Mouse (Mus musculus): ENCODE measurements around the gene Ppp6r2. TPM values are rescaled to one million over a fixed set of nuclear protein-coding genes. Genes with fewer than 3 reads are reported as not detected.

The Ppp6r2 gene
- polyA plus RNA-seq, 1 experiment from 2014 or later = 26.8 TPM

DNA sequence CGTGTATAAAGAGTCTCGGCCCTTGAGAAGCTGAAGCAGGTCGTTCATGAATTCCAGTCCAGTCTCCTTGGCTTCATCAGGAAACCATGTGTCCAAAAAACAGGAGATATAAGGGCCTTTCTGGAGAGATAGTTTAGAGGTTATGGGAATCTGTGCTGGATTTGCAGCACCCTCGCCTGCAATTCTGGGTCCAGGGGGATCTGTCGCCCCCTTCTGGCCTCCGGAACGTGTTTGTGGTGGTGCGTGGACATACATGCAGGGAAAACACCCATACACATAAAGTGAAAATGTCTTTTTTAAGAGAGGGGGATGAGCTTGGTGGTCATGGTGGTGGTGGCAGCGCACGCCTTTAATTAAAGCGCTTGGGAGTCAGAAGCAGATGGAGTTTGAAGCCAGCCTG lies 104.8 kb downstream of the Ppp6r2 start:
- DNase-seq (ENCODE audit: low spot score) (no peak), ATAC-seq (replicated peaks; ENCODE audit: low FRiP score, low read depth) (no peak)
- Histone ChIP-seq H3K9me3 (replicated peaks; ENCODE audit: low read length) (no peaks in the 10 kb centered on the region), H3K9ac (ENCODE audit: low read depth, low read length) (no peak overlapping the region), H3K4me3 (replicated peaks; ENCODE audit: low read depth, low read length) (no peak overlapping the region), H3K4me1 (replicated peaks; ENCODE audit: insufficient read depth, low read length) (peaks cover 8% of the 10 kb centered on the region), H3K36me3 (ENCODE audit: insufficient read depth, low read length) (no peaks in the 10 kb centered on the region), H3K27ac (no peak overlapping the region), H3K27me3 (ENCODE audit: insufficient read depth, low read length) (no peaks in the 10 kb centered on the region), H3K4me2 (ENCODE audit: low read length) (no peak overlapping the region)
- peak; percentile 44 for TF ChIP-seq CTCF (IDR thresholded peaks at IDR 0.05; ENCODE audit: low read depth)
- WGBS = 74% methylated on average over 11 of the region's 11 CpGs

DNA sequence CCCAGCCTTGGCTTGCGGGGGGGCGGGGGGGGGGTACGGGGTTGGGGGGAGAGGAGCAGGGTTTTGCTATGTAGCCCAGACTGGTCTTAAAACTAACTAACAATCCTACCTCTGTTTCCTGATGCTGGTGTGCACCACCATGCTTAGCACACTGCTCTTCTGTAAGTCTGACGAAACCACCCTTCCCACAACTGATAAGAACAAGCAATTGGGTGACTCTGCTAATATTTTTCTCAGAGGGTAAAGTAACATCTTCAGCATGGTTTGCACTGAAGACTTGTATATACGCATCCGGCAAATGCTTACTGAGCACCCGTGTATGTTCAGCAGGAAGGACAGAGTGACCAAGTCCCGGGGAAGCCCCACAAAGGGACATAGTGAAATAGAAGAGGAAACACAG lies 109.9 kb downstream of the Ppp6r2 start:
- Histone ChIP-seq H3K4me2 (ENCODE audit: low read length) (no peak overlapping the region), H3K4me1 (replicated peaks; ENCODE audit: insufficient read depth, low read length) (peaks cover 4% of the 10 kb centered on the region; the same call in 1 of the 2 replicates), H3K9me3 (replicated peaks; ENCODE audit: low read length) (no peaks in the 10 kb centered on the region), H3K36me3 (ENCODE audit: insufficient read depth, low read length) (no peaks in the 10 kb centered on the region), H3K4me3 (replicated peaks; ENCODE audit: low read depth, low read length) (no peak overlapping the region), H3K27ac (no peak overlapping the region), H3K9ac (ENCODE audit: low read depth, low read length) (no peak overlapping the region), H3K27me3 (ENCODE audit: insufficient read depth, low read length) (no peaks in the 10 kb centered on the region)
- DNase-seq (ENCODE audit: low spot score) (no peak), ATAC-seq (replicated peaks; ENCODE audit: low FRiP score, low read depth) (no peak)
- WGBS = 83% methylated on average over 8 of the region's 8 CpGs
- no peak for TF ChIP-seq CTCF (IDR thresholded peaks at IDR 0.05; ENCODE audit: low read depth)

DNA sequence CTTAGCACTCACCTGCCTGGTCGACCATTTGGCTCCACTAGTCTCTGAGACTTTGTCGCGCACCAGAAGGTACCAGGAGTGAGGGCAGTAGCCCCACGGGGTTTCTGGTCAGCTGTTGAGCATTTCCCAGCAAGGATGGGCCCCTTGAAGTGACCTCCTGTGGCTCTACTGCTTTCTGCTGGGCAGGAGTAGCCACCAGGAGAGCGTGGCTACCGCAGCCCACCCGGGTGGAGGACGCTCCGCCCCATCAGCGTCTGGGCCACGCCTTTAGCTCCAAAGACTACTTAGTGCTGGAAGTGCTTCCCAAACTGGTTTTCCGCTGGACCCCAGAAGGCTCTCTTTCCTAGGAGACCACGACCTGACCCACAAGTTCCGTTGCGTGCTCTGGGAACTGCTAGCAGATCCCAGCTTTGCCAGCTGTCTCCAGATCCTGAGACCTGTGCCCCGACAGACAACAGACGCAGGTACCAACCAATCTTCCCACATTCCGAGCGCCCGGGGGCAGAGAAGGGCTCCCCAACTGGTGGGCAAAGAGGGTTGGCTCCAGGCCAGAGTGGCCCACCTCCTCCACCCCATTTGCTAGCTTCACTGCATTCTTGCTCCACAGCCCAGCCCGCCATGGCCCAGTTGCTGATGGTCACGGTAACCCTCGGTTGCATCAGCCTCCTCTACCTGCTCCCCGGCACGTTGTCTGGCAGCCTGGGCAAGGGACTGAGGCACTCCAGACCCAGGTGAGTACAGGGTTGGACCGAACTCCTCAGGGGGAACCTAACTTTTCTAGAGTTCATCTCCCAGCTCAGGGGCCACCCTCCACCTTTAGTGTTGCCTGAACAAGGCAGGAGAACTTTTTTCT lies 111.5 kb downstream of the Ppp6r2 start, which contains the start of gene Adm2:
TSS of gene Adm2 (plus strand) at position 51 of the 853 bp plus-strand sequence.
- Histone ChIP-seq H3K27me3 (ENCODE audit: insufficient read depth, low read length) (no peaks in the 10 kb centered on the region), H3K36me3 (ENCODE audit: insufficient read depth, low read length) (no peaks in the 10 kb centered on the region), H3K27ac (no peak within 1 kb of the TSS), H3K4me3 (replicated peaks; ENCODE audit: low read depth, low read length) (peak within 1 kb of the TSS; percentile 23), H3K4me2 (ENCODE audit: low read length) (peak within 1 kb of the TSS; percentile 54), H3K9ac (ENCODE audit: low read depth, low read length) (peak within 1 kb of the TSS; percentile 42), H3K4me1 (replicated peaks; ENCODE audit: insufficient read depth, low read length) (peaks cover 4% of the 10 kb centered on the region; the same call in 1 of the 2 replicates), H3K9me3 (replicated peaks; ENCODE audit: low read length) (no peaks in the 10 kb centered on the region)
- 6% methylated on average over 26 of the region's 26 CpGs for WGBS
- no peak for TF ChIP-seq CTCF (IDR thresholded peaks at IDR 0.05; ENCODE audit: low read depth)
- DNase-seq (ENCODE audit: low spot score) (peak; percentile 17), ATAC-seq (replicated peaks; ENCODE audit: low FRiP score, low read depth) (0 out of 2 replicates have a peak, but pooled peaks have one; percentile 22)

GRCm38 (mm10) chr15:89323656-89324055 lies 112.3 kb downstream of the Ppp6r2 start:
- DNase-seq (ENCODE audit: low spot score) = no peak
- no peak overlapping the region for H3K27ac ChIP-seq
- peak overlapping the region; percentile 42; the same call in 1 of the 2 replicates for H3K9ac ChIP-seq (ENCODE audit: low read depth, low read length)
- TF ChIP-seq CTCF (IDR thresholded peaks at IDR 0.05; ENCODE audit: low read depth) = no peak
- ATAC-seq (replicated peaks; ENCODE audit: low FRiP score, low read depth) = no peak
- H3K9me3 ChIP-seq (replicated peaks; ENCODE audit: low read length) = no peaks in the 10 kb centered on the region
- no peaks in the 10 kb centered on the region for H3K27me3 ChIP-seq (ENCODE audit: insufficient read depth, low read length)
- H3K36me3 ChIP-seq (ENCODE audit: insufficient read depth, low read length) = no peaks in the 10 kb centered on the region
- WGBS = 88% methylated on average over 4 of the region's 4 CpGs
- H3K4me1 ChIP-seq (replicated peaks; ENCODE audit: insufficient read depth, low read length) = peaks cover 4% of the 10 kb centered on the region; the same call in 1 of the 2 replicates
- no peak overlapping the region for H3K4me3 ChIP-seq (replicated peaks; ENCODE audit: low read depth, low read length)
- H3K4me2 ChIP-seq (ENCODE audit: low read length) = no peak overlapping the region

DNA sequence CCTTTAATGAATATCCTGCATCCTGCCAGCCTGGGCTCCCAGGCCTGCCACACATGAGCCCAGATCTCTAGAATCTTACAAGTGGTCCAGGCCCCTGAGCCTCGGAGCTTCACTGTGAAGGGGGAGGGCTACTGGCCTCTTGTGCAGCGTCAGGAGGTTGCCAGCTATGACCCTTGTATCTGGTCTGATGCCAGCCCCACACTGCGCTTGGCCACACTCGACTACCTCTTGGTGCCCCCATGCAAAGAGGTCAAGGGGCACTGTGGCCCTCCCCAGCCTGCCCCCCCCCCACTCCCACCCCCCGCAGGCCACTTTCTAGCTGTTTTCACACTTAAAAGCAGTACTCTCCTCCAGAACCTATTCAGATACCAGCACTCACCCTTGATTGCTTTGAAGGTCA lies 115.1 kb downstream of the Ppp6r2 start:
- Histone ChIP-seq H3K9ac (ENCODE audit: low read depth, low read length) (no peak overlapping the region), H3K36me3 (ENCODE audit: insufficient read depth, low read length) (no peaks in the 10 kb centered on the region), H3K9me3 (replicated peaks; ENCODE audit: low read length) (no peaks in the 10 kb centered on the region), H3K4me3 (replicated peaks; ENCODE audit: low read depth, low read length) (no peak overlapping the region), H3K27me3 (ENCODE audit: insufficient read depth, low read length) (no peaks in the 10 kb centered on the region), H3K27ac (no peak overlapping the region), H3K4me2 (ENCODE audit: low read length) (no peak overlapping the region), H3K4me1 (replicated peaks; ENCODE audit: insufficient read depth, low read length) (peaks cover 4% of the 10 kb centered on the region; the same call in 1 of the 2 replicates)
- DNase-seq (ENCODE audit: low spot score) = no peak
- WGBS = 46% methylated on average over 5 of the region's 5 CpGs
- no peak for TF ChIP-seq CTCF (IDR thresholded peaks at IDR 0.05; ENCODE audit: low read depth)
- peak; percentile 68 for ATAC-seq (replicated peaks; ENCODE audit: low FRiP score, low read depth)

DNA sequence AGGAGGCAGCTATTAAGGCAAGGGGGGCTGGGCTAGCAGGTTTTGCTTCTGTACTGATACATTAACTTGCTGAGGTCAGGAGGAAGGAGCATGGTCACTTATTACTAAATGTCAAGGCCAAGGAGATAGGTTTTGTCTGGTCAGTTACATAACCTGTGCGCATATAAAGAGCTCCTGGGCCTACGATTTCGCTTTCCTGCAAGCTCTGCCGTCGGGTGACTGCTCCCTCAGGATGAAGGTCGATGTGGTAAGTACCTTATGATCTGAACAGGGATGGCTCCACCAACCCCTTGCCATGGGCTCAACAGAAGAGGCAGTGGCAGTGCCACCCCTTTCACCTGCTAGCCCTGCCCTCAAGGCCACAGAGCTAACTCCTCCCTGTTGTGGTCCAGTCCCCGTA lies 122.9 kb downstream of the Ppp6r2 start, which contains the start of gene Miox:
TSS of gene Miox (plus strand) at position 128 of the 400 bp plus-strand sequence.
- H3K36me3 ChIP-seq (ENCODE audit: insufficient read depth, low read length) = no peaks in the 10 kb centered on the region
- H3K9ac ChIP-seq (ENCODE audit: low read depth, low read length) = no peak within 1 kb of the TSS
- H3K9me3 ChIP-seq (replicated peaks; ENCODE audit: low read length) = no peaks in the 10 kb centered on the region
- H3K27me3 ChIP-seq (ENCODE audit: insufficient read depth, low read length) = no peaks in the 10 kb centered on the region
- 0 out of 2 replicates have a peak, but pooled peaks have one; percentile 46 for ATAC-seq (replicated peaks; ENCODE audit: low FRiP score, low read depth)
- DNase-seq (ENCODE audit: low spot score) = no peak
- no peak within 1 kb of the TSS for H3K4me2 ChIP-seq (ENCODE audit: low read length)
- no peak for TF ChIP-seq CTCF (IDR thresholded peaks at IDR 0.05; ENCODE audit: low read depth)
- WGBS = 77% methylated on average over 7 of the region's 7 CpGs
- no peaks in the 10 kb centered on the region for H3K4me1 ChIP-seq (replicated peaks; ENCODE audit: insufficient read depth, low read length)
- no peak within 1 kb of the TSS for H3K27ac ChIP-seq
- no peak within 1 kb of the TSS for H3K4me3 ChIP-seq (replicated peaks; ENCODE audit: low read depth, low read length)
